Comparison of ENCODE assay signal across 8 mouse cellular contexts in genomic region chr13:21160657-21161590, GRCm38 (mm10). TPM values are rescaled to one million over a fixed set of nuclear protein-coding genes. Genes with fewer than 3 reads are reported as not detected.
DNase-seq lines count a peak whose midpoint lies in the region; ATAC-seq lines count a peak whose summit lies in the region.

No protein-coding gene starts in this region.

- no peaks in the 10 kb centered on the region for H3K9me3 ChIP-seq in megakaryocyte, embryonic 14.5 days

- ATAC-seq in activated CD4-positive, CD25-positive, alpha-beta regulatory T cell, adult 4 months = peak; percentile 60
- ATAC-seq in common myeloid progenitor, adult 5-6 weeks (replicated peaks; ENCODE audit: low read depth, poor library complexity, severe bottlenecking) = peak; percentile 67

- peak overlapping the region; percentile 92 for H3K4me3 ChIP-seq in megakaryocyte, embryonic 14.5 days (replicated peaks)

- H3K4me1 ChIP-seq in megakaryocyte, embryonic 14.5 days = peaks cover 32% of the 10 kb centered on the region

- DNase-seq in gastrocnemius, adult 8-10 months (ENCODE audit: low spot score in 2 of 2) = peak; percentile 80 to 84
- DNase-seq in induced T-regulatory cell, adult 2 months (ENCODE audit: low read depth) = peak; percentile 96
- DNase-seq in left cerebral cortex, adult 9 months (ENCODE audit: low spot score in 2 of 2) = peak; percentile 73 to 95
- peak; percentile 96 for DNase-seq in right cerebral cortex, adult 2 months (ENCODE audit: low spot score in 2 of 2)
- DNase-seq in urinary bladder, postnatal 14 days (ENCODE audit: low spot score) = peak; percentile 90

- H3K27me3 ChIP-seq in megakaryocyte, embryonic 14.5 days (replicated peaks) = peaks cover 20% of the 10 kb centered on the region

- no peaks in the 10 kb centered on the region for H3K36me3 ChIP-seq in megakaryocyte, embryonic 14.5 days (replicated peaks; ENCODE audit: low read length)

RNA-seq across cellular contexts. Expression of gene Olfr1368, which starts 15.3 kb away (rescaled TPM):
- polyA plus RNA-seq in activated CD4-positive, CD25-positive, alpha-beta regulatory T cell, adult 4 months (2017; shearing (Covaris generic)) = not detected
- total RNA-seq in common myeloid progenitor, adult 5-6 weeks (2017) = not detected in 2 replicates
- total RNA-seq in gastrocnemius, adult 8-10 months (2022) = not detected
- not detected in 2 replicates for polyA plus RNA-seq in megakaryocyte, embryonic 14.5 days (2012; ENCODE audit: insufficient read depth, low replicate concordance)

RNA-seq across cellular contexts. Expression of gene Trim27, which starts 18.3 kb away (rescaled TPM):
- polyA plus RNA-seq in activated CD4-positive, CD25-positive, alpha-beta regulatory T cell, adult 4 months (2017; shearing (Covaris generic)) = 10 to 100 TPM; 16.2 to 18.4 TPM
- total RNA-seq in common myeloid progenitor, adult 5-6 weeks (2017) = 162 and 186 TPM in 2 replicates
- 10 to 100 TPM; 22.7 to 27.5 (median 25.3) TPM for total RNA-seq in gastrocnemius, adult 8-10 months (2022)
- 63.6 and 88.3 TPM in 2 replicates for polyA plus RNA-seq in megakaryocyte, embryonic 14.5 days (2012; ENCODE audit: insufficient read depth, low replicate concordance)

RNA-seq across cellular contexts. Expression of gene Olfr263, which starts 31.5 kb away (rescaled TPM):
- not detected for polyA plus RNA-seq in activated CD4-positive, CD25-positive, alpha-beta regulatory T cell, adult 4 months (2017; shearing (Covaris generic))
- not detected in 2 replicates for total RNA-seq in common myeloid progenitor, adult 5-6 weeks (2017)
- total RNA-seq in gastrocnemius, adult 8-10 months (2022) = not detected
- polyA plus RNA-seq in megakaryocyte, embryonic 14.5 days (2012; ENCODE audit: insufficient read depth, low replicate concordance) = not detected in 2 replicates

RNA-seq across cellular contexts. Expression of gene Olfr1369-ps1, which starts 49.6 kb away (rescaled TPM):
- polyA plus RNA-seq in activated CD4-positive, CD25-positive, alpha-beta regulatory T cell, adult 4 months (2017; shearing (Covaris generic)) = under 1 TPM; 0.09 to 0.13 TPM
- 0.05 TPM in 1 of 2 replicates, not detected in the other for total RNA-seq in common myeloid progenitor, adult 5-6 weeks (2017)
- not detected for total RNA-seq in gastrocnemius, adult 8-10 months (2022)
- polyA plus RNA-seq in megakaryocyte, embryonic 14.5 days (2012; ENCODE audit: insufficient read depth, low replicate concordance) = not detected in 2 replicates

Comparison
In these comparisons a context has a peak if more than half of its experiments do, and no peak if none do; other contexts are left out.
1. Peak in every context shown above with its lines: DNase-seq, ATAC-seq and H3K4me3 ChIP-seq.